Mouse (Mus musculus): ENCODE data around the gene Dock7.

The Dock7 gene

GRCm38 (mm10) chr4:99121123-99121755 lies 524 bp upstream of the Dock7 start:
- DNase-seq (ENCODE audit: low spot score in 2 of 2) = no peak

GRCm38 (mm10) chr4:99119051-99119450 lies 1.7 kb downstream of the Dock7 start:
- no peak for DNase-seq (ENCODE audit: low spot score in 2 of 2)

- no peak for DNase-seq (ENCODE audit: low spot score in 2 of 2)
These were observed 4.9 kb downstream of the Dock7 start for GRCm38 (mm10) chr4:99115797-99116196.

DNA sequence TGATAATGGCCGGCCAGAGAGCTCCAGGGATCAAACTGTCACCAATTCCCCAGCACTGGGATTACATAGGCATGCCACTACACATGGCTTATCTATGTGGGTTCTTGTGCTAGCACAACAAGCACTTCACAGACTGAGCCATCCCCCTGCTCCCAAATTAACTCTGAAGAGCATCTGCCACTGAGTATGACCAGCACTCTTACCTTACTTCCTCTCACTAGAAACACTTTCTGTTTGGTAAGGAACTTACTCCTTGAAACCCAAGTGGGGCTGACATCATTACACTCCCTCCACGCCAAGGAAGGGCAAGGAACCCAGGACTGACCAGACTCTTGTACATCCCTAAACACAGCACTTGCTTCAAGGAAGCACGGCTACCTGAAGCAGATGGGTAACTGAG lies 9.0 kb downstream of the Dock7 start:
- DNase-seq (ENCODE audit: low spot score in 2 of 2) = no peak

GRCm38 (mm10) chr4:99108817-99109216 lies 11.9 kb downstream of the Dock7 start:
- no peak for DNase-seq (ENCODE audit: low spot score in 2 of 2)

GRCm38 (mm10) chr4:99102846-99103245 lies 17.9 kb downstream of the Dock7 start:
- DNase-seq (ENCODE audit: low spot score in 2 of 2) = no peak

- DNase-seq (ENCODE audit: low spot score in 2 of 2) = no peak
These were observed 20.0 kb downstream of the Dock7 start for GRCm38 (mm10) chr4:99100724-99101123.

DNA sequence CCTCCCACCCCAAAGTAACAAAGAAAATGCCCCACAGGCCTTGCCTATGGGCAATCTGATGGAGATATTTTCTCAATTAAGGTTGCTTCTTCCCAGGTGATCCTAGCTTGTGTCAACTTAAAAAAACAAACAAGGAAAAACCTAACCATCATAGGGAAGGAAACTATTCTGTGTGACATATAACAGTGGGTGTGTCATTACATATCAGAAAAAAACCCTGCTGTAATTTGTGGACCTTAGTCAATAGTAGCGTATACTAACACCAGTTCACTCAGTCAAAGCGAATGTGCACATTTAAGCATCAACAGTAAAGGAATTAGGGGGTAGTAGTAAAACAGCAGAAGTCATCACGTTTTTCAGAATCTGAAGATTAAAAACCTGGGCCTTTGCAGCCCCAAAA lies 28.9 kb downstream of the Dock7 start:
- DNase-seq (ENCODE audit: low spot score in 2 of 2) = no peak

DNA sequence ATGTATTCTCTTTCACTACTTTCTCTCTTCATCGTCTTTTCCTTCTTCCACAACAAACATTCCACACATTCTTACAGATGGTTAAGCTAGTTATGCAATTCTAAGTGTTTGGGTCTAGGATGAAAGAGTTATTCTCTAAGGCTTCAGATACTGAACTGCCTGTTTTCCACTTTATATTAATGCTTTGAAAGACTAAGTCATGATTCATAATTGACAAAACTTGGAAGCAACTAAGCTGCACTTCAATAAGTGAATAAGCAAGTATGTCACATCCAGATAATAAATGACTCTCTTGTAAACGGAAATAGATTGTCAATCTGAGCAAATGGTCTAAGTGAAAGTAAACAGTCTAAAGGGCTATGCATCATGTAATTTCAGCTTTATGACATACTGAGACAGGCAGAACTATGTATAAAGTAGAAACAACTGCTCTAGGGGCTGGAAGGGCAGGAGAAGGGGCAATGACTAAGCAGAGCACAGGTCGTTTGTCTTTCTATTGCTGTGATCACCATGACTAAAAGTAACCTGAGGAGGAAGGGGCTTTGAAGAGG lies 29.5 kb downstream of the Dock7 start:
- DNase-seq (ENCODE audit: low spot score in 2 of 2) = no peak

DNA sequence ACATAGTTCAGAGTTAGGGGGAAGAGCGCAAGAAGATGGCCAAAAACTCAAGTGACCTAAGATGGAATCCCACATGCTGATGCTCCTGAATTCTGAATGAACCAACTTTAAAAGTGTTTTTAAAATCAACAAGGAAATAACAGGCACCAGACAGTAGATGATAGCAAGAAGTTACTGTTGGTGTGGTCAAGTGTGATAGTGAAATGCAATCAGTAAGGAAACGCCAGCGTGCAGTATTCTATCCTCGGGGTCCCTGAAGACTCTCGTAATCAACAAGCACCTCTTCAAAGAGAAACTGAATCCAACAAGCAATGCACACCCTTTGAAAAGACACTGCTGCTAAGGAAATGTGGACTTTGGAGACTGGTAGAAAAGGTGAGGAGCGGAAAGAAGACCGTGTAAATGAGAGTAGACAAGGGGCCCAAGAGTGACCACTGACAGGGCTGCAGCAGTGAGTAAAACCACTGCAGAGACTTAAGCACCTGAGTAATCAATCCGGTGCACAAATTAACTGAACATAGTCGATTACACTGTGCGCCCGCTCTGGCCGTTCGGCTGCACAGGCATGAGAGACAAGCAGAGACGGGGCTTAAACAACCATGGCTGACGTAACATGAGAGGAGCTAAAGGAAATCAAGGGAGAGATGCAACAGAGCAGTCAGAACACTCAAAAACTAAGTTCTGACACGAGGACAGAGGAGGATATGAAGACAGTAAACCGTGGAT lies 32.8 kb downstream of the Dock7 start:
- no peak for DNase-seq (ENCODE audit: low spot score in 2 of 2)

GRCm38 (mm10) chr4:99083862-99084261 lies 36.9 kb downstream of the Dock7 start:
- no peak for DNase-seq (ENCODE audit: low spot score in 2 of 2)

- no peak for DNase-seq (ENCODE audit: low spot score in 2 of 2)
These were observed 39.5 kb downstream of the Dock7 start for GRCm38 (mm10) chr4:99081169-99081568.

DNA sequence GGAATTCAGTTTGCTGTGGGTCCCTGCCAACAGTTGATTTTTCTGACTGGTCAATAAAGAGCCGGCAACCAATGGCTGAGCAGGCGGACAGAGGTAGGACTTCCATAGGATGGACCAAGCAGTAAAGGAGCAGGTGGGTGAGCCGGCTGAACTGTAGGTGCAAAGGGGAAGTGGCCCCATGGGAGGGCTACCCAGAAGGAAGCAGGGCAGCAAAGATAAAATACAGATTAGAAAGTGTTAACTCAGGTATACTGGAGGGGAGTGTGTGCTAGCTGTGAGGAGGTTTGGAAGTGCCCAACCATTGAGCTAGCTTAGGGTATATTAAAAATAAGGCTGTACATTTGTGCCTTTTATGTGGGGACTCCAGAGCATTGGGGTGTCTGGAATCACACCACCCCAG lies 42.7 kb downstream of the Dock7 start:
- DNase-seq (ENCODE audit: low spot score in 2 of 2) = no peak

- no peak for DNase-seq (ENCODE audit: low spot score in 2 of 2)
These were observed 51.9 kb downstream of the Dock7 start for GRCm38 (mm10) chr4:99068806-99069205.

- DNase-seq (ENCODE audit: low spot score in 2 of 2) = no peak
These were observed 56.2 kb downstream of the Dock7 start for GRCm38 (mm10) chr4:99064524-99064923.

GRCm38 (mm10) chr4:99048581-99048980 lies 72.1 kb downstream of the Dock7 start:
- no peak for DNase-seq (ENCODE audit: low spot score in 2 of 2)

DNA sequence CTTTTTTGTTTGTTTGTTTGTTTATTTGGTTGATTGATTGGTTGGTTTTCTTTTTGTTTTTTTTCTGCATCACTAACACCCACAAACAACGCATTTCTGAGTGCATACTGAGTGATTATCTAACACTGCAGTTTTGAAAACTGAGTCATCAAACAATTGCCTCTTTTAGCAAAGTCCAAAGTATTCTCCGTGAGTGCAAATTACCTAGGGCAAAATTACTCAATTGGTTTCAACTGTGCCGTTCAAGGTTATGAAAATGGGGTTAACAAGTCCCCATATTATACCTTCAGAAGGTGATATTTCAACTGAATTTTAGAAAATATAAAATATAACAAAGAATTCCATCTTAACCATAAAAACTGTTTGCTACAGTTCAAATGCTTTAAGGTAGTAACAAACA lies 74.2 kb downstream of the Dock7 start:
- DNase-seq (ENCODE audit: low spot score in 2 of 2) = no peak

GRCm38 (mm10) chr4:99044854-99045253 lies 75.9 kb downstream of the Dock7 start:
- DNase-seq (ENCODE audit: low spot score in 2 of 2) = no peak

DNA sequence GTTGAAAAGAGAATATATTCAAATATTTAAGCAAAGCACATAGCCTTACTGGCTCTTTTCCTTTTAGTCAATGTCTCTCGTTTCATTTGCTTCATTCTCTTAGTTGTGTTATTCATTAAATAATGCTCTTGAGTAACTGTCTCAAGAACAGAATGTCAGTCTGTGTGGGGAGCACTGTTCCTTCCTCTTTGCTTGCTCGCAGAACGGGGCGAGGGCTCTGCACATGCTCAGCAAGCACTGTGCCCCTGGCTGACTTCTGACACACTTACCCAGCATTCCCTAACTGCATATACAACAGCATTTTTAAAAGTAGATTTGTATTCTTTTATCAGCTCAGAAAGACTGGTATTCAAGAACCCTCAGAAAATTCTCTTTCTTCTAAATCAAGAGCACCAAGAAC lies 87.8 kb downstream of the Dock7 start:
- DNase-seq (ENCODE audit: low spot score in 2 of 2) = no peak

DNA sequence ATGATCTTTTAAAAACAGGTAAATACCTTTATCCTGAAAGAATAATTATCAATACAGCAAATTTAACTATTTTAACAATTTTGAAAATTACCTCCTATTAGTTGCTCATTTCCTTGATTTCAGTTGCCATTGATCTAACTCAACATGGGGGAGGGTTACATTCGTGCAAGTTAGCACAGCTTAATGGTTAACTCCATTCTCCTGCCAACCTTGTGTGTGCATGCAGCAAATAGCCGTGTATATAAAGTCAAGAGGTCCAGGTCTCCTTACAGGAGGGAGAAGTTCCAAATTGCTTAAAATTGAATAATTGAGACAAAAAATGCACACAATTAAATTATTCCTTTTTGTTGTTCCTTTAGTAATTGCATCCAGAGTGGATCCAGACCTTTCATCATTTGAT lies 90.0 kb downstream of the Dock7 start, which contains the start of gene Angptl3:
Angptl3 (plus strand) TSS at position 269 of the 400 bp plus-strand sequence.
- no peak for DNase-seq (ENCODE audit: low spot score in 2 of 2)

- no peak for DNase-seq (ENCODE audit: low spot score in 2 of 2)
These were observed 92.3 kb downstream of the Dock7 start for GRCm38 (mm10) chr4:99028377-99028776.

GRCm38 (mm10) chr4:99022221-99022620 lies 98.5 kb downstream of the Dock7 start:
- no peak for DNase-seq (ENCODE audit: low spot score in 2 of 2)

DNA sequence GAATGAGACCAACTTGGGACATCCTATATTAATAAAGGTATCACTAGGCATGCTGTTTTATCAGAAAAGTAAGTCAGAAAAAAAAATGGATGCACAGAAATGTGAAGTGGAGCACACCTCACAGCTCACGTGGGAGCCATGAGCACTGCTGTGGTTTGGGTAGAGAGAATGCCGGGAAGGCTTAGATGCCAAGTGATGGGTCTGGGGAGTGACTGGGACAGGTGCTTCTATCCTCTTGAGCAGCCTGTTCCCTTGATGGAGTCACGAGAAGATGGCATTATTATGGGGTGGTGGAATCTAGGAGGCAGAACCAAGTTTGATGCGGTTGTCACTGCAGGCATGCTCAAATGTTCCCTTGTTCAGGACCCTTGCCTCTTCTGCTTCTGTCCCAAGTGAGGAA lies 109.7 kb downstream of the Dock7 start:
- DNase-seq (ENCODE audit: low spot score in 2 of 2) = no peak

All from thymus, postnatal 10 days (tissue).